Mouse (Mus musculus): ENCODE data around the gene Ifnab. TPM values are rescaled to one million over a fixed set of nuclear protein-coding genes. Genes with fewer than 3 reads are reported as not detected.
A peak's percentile ranks its signal among the peaks of the same experiment; 100 is the strongest.

The Ifnab gene
- polyA plus RNA-seq, 1 experiment from 2014 or later, result not detected

GRCm38 (mm10) chr4:88715059-88715458, 23.9 kb upstream of the Ifnab start:
- H3K9me3 ChIP-seq (ENCODE audit: control insufficient read depth, low read length), result no peaks in the 10 kb centered on the region

GRCm38 (mm10) chr4:88714281-88714680, 23.1 kb upstream of the Ifnab start:
- 89% methylated on average over 1 of the region's 1 CpGs for WGBS
- no peak overlapping the region for H3K27ac ChIP-seq (ENCODE audit: low read depth, low read length)
- ATAC-seq (ENCODE audit: low FRiP score) (no peak), DNase-seq (ENCODE audit: low spot score) (no peak)
- no peak overlapping the region for H3K4me3 ChIP-seq (ENCODE audit: low read depth, low read length)
- H3K4me2 ChIP-seq (replicated peaks; ENCODE audit: low read depth, low read length), result no peak overlapping the region
- no peaks in the 10 kb centered on the region for H3K36me3 ChIP-seq (ENCODE audit: control insufficient read depth, insufficient read depth, low read length)
- no peaks in the 10 kb centered on the region; the same call in 1 of the 2 replicates for H3K4me1 ChIP-seq (replicated peaks; ENCODE audit: control insufficient read depth, insufficient read depth, low read length)
- no peak overlapping the region for H3K9ac ChIP-seq (ENCODE audit: low read depth, low read length)
- H3K27me3 ChIP-seq (ENCODE audit: control insufficient read depth, insufficient read depth, low read length), result no peaks in the 10 kb centered on the region
- H3K9me3 ChIP-seq (ENCODE audit: control insufficient read depth, low read length), result no peaks in the 10 kb centered on the region

More at GRCm38 (mm10) chr4:88715059-88715458, 23.9 kb upstream of the Ifnab start:
- no peaks in the 10 kb centered on the region; the same call in 1 of the 2 replicates for H3K4me1 ChIP-seq (replicated peaks; ENCODE audit: control insufficient read depth, insufficient read depth, low read length)
- H3K27ac ChIP-seq (ENCODE audit: low read depth, low read length), result no peak overlapping the region
- ATAC-seq (ENCODE audit: low FRiP score), result no peak
- no peak for DNase-seq (ENCODE audit: low spot score)
- H3K27me3 ChIP-seq (ENCODE audit: control insufficient read depth, insufficient read depth, low read length), result no peaks in the 10 kb centered on the region
- no peak overlapping the region for H3K9ac ChIP-seq (ENCODE audit: low read depth, low read length)
- no peak overlapping the region for H3K4me2 ChIP-seq (replicated peaks; ENCODE audit: low read depth, low read length)
- H3K4me3 ChIP-seq (ENCODE audit: low read depth, low read length), result no peak overlapping the region
- H3K36me3 ChIP-seq (ENCODE audit: control insufficient read depth, insufficient read depth, low read length), result no peaks in the 10 kb centered on the region

- no peak overlapping the region for H3K9ac ChIP-seq (ENCODE audit: low read depth, low read length)
- 93% methylated on average over 1 of the region's 1 CpGs for WGBS
- ATAC-seq (ENCODE audit: low FRiP score) (no peak), DNase-seq (ENCODE audit: low spot score) (no peak)
- no peaks in the 10 kb centered on the region for H3K36me3 ChIP-seq (ENCODE audit: control insufficient read depth, insufficient read depth, low read length)
- no peak overlapping the region for H3K4me2 ChIP-seq (replicated peaks; ENCODE audit: low read depth, low read length)
- H3K9me3 ChIP-seq (ENCODE audit: control insufficient read depth, low read length), result no peaks in the 10 kb centered on the region
- no peaks in the 10 kb centered on the region for H3K4me1 ChIP-seq (replicated peaks; ENCODE audit: control insufficient read depth, insufficient read depth, low read length)
- H3K27me3 ChIP-seq (ENCODE audit: control insufficient read depth, insufficient read depth, low read length), result no peaks in the 10 kb centered on the region
- no peak overlapping the region for H3K4me3 ChIP-seq (ENCODE audit: low read depth, low read length)
- no peak overlapping the region for H3K27ac ChIP-seq (ENCODE audit: low read depth, low read length)
Observed at GRCm38 (mm10) chr4:88707128-88707826, 16.1 kb upstream of the Ifnab start.

- H3K36me3 ChIP-seq (ENCODE audit: control insufficient read depth, insufficient read depth, low read length), result no peaks in the 10 kb centered on the region
- WGBS, result 45% methylated on average over 3 of the region's 3 CpGs
- H3K4me2 ChIP-seq (replicated peaks; ENCODE audit: low read depth, low read length), result no peak overlapping the region
Observed at GRCm38 (mm10) chr4:88705924-88706323, 14.8 kb upstream of the Ifnab start.

GRCm38 (mm10) chr4:88699301-88699700, 8.1 kb upstream of the Ifnab start:
- H3K9ac ChIP-seq (ENCODE audit: low read depth, low read length), result no peak overlapping the region
- no peak for ATAC-seq (ENCODE audit: low FRiP score)
- H3K27ac ChIP-seq (ENCODE audit: low read depth, low read length), result no peak overlapping the region
- H3K4me2 ChIP-seq (replicated peaks; ENCODE audit: low read depth, low read length), result no peak overlapping the region
- H3K27me3 ChIP-seq (ENCODE audit: control insufficient read depth, insufficient read depth, low read length), result no peaks in the 10 kb centered on the region
- DNase-seq (ENCODE audit: low spot score), result no peak
- no peaks in the 10 kb centered on the region for H3K4me1 ChIP-seq (replicated peaks; ENCODE audit: control insufficient read depth, insufficient read depth, low read length)
- no peak overlapping the region for H3K4me3 ChIP-seq (ENCODE audit: low read depth, low read length)
- H3K36me3 ChIP-seq (ENCODE audit: control insufficient read depth, insufficient read depth, low read length), result no peaks in the 10 kb centered on the region
- H3K9me3 ChIP-seq (ENCODE audit: control insufficient read depth, low read length), result no peaks in the 10 kb centered on the region
- 92% methylated on average over 1 of the region's 1 CpGs for WGBS

More at GRCm38 (mm10) chr4:88705924-88706323, 14.8 kb upstream of the Ifnab start:
- no peak for DNase-seq (ENCODE audit: low spot score)
- Histone ChIP-seq H3K4me1 (replicated peaks; ENCODE audit: control insufficient read depth, insufficient read depth, low read length) (no peaks in the 10 kb centered on the region), H3K27me3 (ENCODE audit: control insufficient read depth, insufficient read depth, low read length) (no peaks in the 10 kb centered on the region), H3K9me3 (ENCODE audit: control insufficient read depth, low read length) (no peaks in the 10 kb centered on the region), H3K4me3 (ENCODE audit: low read depth, low read length) (no peak overlapping the region), H3K9ac (ENCODE audit: low read depth, low read length) (no peak overlapping the region), H3K27ac (ENCODE audit: low read depth, low read length) (no peak overlapping the region)
- no peak for ATAC-seq (ENCODE audit: low FRiP score)

GRCm38 (mm10) chr4:88698781-88699180, 7.6 kb upstream of the Ifnab start:
- Histone ChIP-seq H3K27me3 (ENCODE audit: control insufficient read depth, insufficient read depth, low read length) (no peaks in the 10 kb centered on the region), H3K4me2 (replicated peaks; ENCODE audit: low read depth, low read length) (no peak overlapping the region), H3K9ac (ENCODE audit: low read depth, low read length) (no peak overlapping the region), H3K4me1 (replicated peaks; ENCODE audit: control insufficient read depth, insufficient read depth, low read length) (no peaks in the 10 kb centered on the region), H3K9me3 (ENCODE audit: control insufficient read depth, low read length) (no peaks in the 10 kb centered on the region), H3K36me3 (ENCODE audit: control insufficient read depth, insufficient read depth, low read length) (no peaks in the 10 kb centered on the region), H3K27ac (ENCODE audit: low read depth, low read length) (no peak overlapping the region), H3K4me3 (ENCODE audit: low read depth, low read length) (no peak overlapping the region)
- WGBS, result 86% methylated on average over 5 of the region's 5 CpGs
- ATAC-seq (ENCODE audit: low FRiP score) (no peak), DNase-seq (ENCODE audit: low spot score) (no peak)

GRCm38 (mm10) chr4:88697753-88698152, 6.6 kb upstream of the Ifnab start:
- DNase-seq (ENCODE audit: low spot score), result no peak
- Histone ChIP-seq H3K4me2 (replicated peaks; ENCODE audit: low read depth, low read length) (no peak overlapping the region), H3K9me3 (ENCODE audit: control insufficient read depth, low read length) (no peaks in the 10 kb centered on the region), H3K27me3 (ENCODE audit: control insufficient read depth, insufficient read depth, low read length) (no peaks in the 10 kb centered on the region), H3K27ac (ENCODE audit: low read depth, low read length) (no peak overlapping the region), H3K36me3 (ENCODE audit: control insufficient read depth, insufficient read depth, low read length) (no peaks in the 10 kb centered on the region), H3K4me3 (ENCODE audit: low read depth, low read length) (no peak overlapping the region), H3K9ac (ENCODE audit: low read depth, low read length) (no peak overlapping the region), H3K4me1 (replicated peaks; ENCODE audit: control insufficient read depth, insufficient read depth, low read length) (no peaks in the 10 kb centered on the region)
- WGBS, result 81% methylated on average over 4 of the region's 4 CpGs
- ATAC-seq (ENCODE audit: low FRiP score), result no peak

- Histone ChIP-seq H3K4me2 (replicated peaks; ENCODE audit: low read depth, low read length) (no peak overlapping the region), H3K27ac (ENCODE audit: low read depth, low read length) (no peak overlapping the region), H3K9ac (ENCODE audit: low read depth, low read length) (no peak overlapping the region), H3K27me3 (ENCODE audit: control insufficient read depth, insufficient read depth, low read length) (no peaks in the 10 kb centered on the region), H3K36me3 (ENCODE audit: control insufficient read depth, insufficient read depth, low read length) (no peaks in the 10 kb centered on the region), H3K4me3 (ENCODE audit: low read depth, low read length) (no peak overlapping the region), H3K9me3 (ENCODE audit: control insufficient read depth, low read length) (no peaks in the 10 kb centered on the region), H3K4me1 (replicated peaks; ENCODE audit: control insufficient read depth, insufficient read depth, low read length) (no peaks in the 10 kb centered on the region)
- 59% methylated on average over 6 of the region's 6 CpGs for WGBS
- ATAC-seq (ENCODE audit: low FRiP score), result no peak
- no peak for DNase-seq (ENCODE audit: low spot score)
Observed at GRCm38 (mm10) chr4:88697108-88697507, 5.9 kb upstream of the Ifnab start.

GRCm38 (mm10) chr4:88696237-88696884, 5.2 kb upstream of the Ifnab start:
- H3K4me2 ChIP-seq (replicated peaks; ENCODE audit: low read depth, low read length), result no peak overlapping the region
- H3K9ac ChIP-seq (ENCODE audit: low read depth, low read length), result no peak overlapping the region
- H3K36me3 ChIP-seq (ENCODE audit: control insufficient read depth, insufficient read depth, low read length), result no peaks in the 10 kb centered on the region
- ATAC-seq (ENCODE audit: low FRiP score) (peak; percentile 81), DNase-seq (ENCODE audit: low spot score) (peak; percentile 86)
- no peaks in the 10 kb centered on the region for H3K4me1 ChIP-seq (replicated peaks; ENCODE audit: control insufficient read depth, insufficient read depth, low read length)
- no peak overlapping the region for H3K27ac ChIP-seq (ENCODE audit: low read depth, low read length)
- H3K27me3 ChIP-seq (ENCODE audit: control insufficient read depth, insufficient read depth, low read length), result no peaks in the 10 kb centered on the region
- no peaks in the 10 kb centered on the region for H3K9me3 ChIP-seq (ENCODE audit: control insufficient read depth, low read length)
- 24% methylated on average over 3 of the region's 3 CpGs for WGBS
- no peak overlapping the region for H3K4me3 ChIP-seq (ENCODE audit: low read depth, low read length)
